Mouse (Mus musculus) left cerebral cortex, adult 6 months (tissue): ENCODE measurements around the gene Npas1. TPM values are rescaled to one million over a fixed set of nuclear protein-coding genes. Genes with fewer than 3 reads are reported as not detected.

Experiments used
- long read RNA-seq, 2 experiments: library from polyadenylated mRNA; unstranded; transcript quantifications; one replicate each; pipeline ENCODE4 v2.0.0; 2019 to 2020
- polyA plus RNA-seq: library from polyadenylated mRNA; unstranded; fragments of <200 nt; fragmentation: Nextera tagmentation; gene quantifications from 2 replicates; pipeline ENCODE4 v1.2.3, GENCODE M21; 2021

The Npas1 gene
- 8.7 and 9.6 TPM in 2 replicates for polyA plus RNA-seq
- long read RNA-seq, experiment 1, transcript Npas1-201 (12 exons, 2,091 nt): major isoform, 43 of 60 reads
- long read RNA-seq, experiment 1, partial matches to known transcripts: 5 of 60 reads
- long read RNA-seq, experiment 1, other reads (novel, unspliced or antisense): 8 of 60 reads
- long read RNA-seq, experiment 2, transcript Npas1-201 (12 exons, 2,091 nt): major isoform, 9 of 13 reads
- long read RNA-seq, experiment 2, partial matches to known transcripts: 3 of 13 reads
- long read RNA-seq, experiment 2, other reads (novel, unspliced or antisense): 1 of 13 reads

GRCm38 (mm10) chr7:16477628-16478027 is at the start of gene Npas1:
TSS of gene Npas1 (minus strand) at chr7:16477728.

GRCm38 (mm10) chr7:16452587-16453073 is 24.9 kb downstream of the Npas1 start, which contains the start of gene Tmem160:
TSS of gene Tmem160 (plus strand) at chr7:16452779.

Other genes starting within 250 kb of the Npas1 start
- 0.55 and 0.59 TPM in 2 replicates for gene C5ar2, start 233.6 kb downstream of the Npas1 start, polyA plus RNA-seq
- gene C5ar1, start 218.2 kb downstream of the Npas1 start, polyA plus RNA-seq: 0.84 and 1.1 TPM in 2 replicates
- gene Inafm1, start 204.1 kb downstream of the Npas1 start, polyA plus RNA-seq: 18.1 and 31.5 TPM in 2 replicates
- gene Ccdc9, start 190.9 kb downstream of the Npas1 start, polyA plus RNA-seq: 3.6 and 13.8 TPM in 2 replicates
- gene Bbc3, start 169.3 kb downstream of the Npas1 start, polyA plus RNA-seq: 1.3 and 9.8 TPM in 2 replicates
- gene Sae1, start 89.9 kb downstream of the Npas1 start, polyA plus RNA-seq: 156 and 170 TPM in 2 replicates
- 4.2 and 7.6 TPM in 2 replicates for gene Zc3h4, start 76.8 kb downstream of the Npas1 start, polyA plus RNA-seq
- 127 and 255 TPM in 2 replicates for gene Tmem160, start 24.9 kb downstream of the Npas1 start, polyA plus RNA-seq
- gene Arhgap35, start 137.3 kb upstream of the Npas1 start, polyA plus RNA-seq: 11.7 and 14.0 TPM in 2 replicates
- 0.18 TPM in 1 of 2 replicates, not detected in the other for gene Ceacam15, start 198.0 kb upstream of the Npas1 start, polyA plus RNA-seq
- gene Ceacam9, start 244.2 kb upstream of the Npas1 start, polyA plus RNA-seq: 0.23 and 0.48 TPM in 2 replicates